Mouse (Mus musculus) lung, adult 10 weeks (tissue): ENCODE results near the gene Pnliprp2. TPM values are rescaled to one million over a fixed set of nuclear protein-coding genes. Genes with fewer than 3 reads are reported as not detected.

Experiments
- polyA plus RNA-seq: library from polyadenylated mRNA; stranded (reverse); fragments of 350-450 nt; fragmentation: Illumina TruSeq; extraction: RNeasy Lipid Tissue Mini Kit (QIAGEN cat#74804); gene quantifications from one replicate; pipeline ENCODE4 v1.2.3, GENCODE M21; 2014; ENCODE audit warnings: low read depth, low replicate concordance; ENCODE audit not compliant: insufficient read depth

Gene Pnliprp2
- polyA plus RNA-seq = not detected

DNA sequence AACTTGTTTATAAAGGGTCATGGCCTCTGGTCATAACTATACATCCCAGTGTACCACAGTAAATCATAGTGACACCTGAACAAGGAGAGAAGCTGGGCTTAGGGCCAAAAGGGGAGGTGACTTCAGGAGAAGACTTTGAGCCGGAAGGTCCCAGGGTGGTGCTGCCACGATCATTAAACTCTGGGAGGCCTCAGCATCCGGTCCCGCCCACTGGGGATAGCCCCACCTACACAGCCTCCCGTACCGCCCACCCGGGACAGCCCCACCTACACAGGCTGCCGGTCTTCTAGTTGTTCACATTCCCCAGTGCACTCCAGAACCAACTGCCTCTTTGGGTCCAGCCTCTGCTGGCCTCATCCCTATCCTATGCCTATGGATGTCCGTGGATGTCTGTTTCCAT lies at the start of gene Pnliprp2:
Pnliprp2 (plus strand) TSS at position 297 of the 400 bp plus-strand sequence.

DNA sequence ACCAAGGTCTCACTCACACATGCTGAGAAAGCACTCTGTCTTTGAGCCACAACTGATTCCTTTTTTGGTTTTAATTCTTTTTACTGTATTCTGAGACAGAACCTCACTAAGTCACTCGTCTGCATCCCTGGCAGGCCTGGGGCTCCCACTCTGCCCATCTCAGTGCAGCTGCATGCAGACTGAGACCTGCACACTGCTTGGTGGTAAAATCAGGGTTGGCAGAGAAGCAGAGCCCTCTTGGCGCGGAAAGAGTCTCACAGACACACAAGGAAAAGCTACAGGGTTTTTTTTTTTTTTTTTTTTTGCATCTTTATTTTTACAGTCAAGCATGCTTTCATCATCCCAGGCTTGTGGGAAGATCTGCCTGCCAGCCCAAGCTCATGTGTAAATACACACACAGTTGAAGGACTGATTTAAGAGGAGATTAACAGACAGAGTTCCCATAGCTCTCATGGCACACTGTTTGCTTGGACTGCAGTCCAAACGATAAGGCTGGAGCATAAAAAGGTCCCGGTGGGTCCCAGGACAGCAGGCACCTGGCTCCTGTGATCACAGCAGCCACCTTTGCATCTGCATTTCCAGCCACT lies 31.0 kb upstream of the Pnliprp2 start, which contains the start of gene Pnliprp1:
Pnliprp1 (plus strand) TSS at position 443 of the 587 bp plus-strand sequence.

DNA sequence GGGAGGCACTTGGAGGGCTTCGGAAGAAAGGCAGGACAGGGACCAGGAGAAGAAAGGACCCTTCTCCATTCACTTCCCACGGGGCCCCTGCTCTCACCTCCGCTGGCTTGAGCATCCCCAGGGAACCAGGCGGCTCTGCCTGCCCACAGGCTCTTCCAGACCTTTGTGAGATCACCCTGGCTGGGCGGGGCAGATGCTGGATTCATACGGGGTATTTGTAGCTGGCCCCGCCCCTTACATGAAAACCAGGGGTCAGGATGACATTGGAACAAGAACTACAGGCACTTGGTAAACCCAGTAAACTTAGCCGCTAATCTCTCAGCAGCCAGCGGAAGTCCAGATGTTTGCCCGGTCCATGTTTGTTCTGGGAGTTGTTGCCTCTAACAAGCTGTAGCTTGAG lies 34.8 kb downstream of the Pnliprp2 start, which contains the start of gene 1700019N19Rik:
1700019N19Rik (minus strand) TSS at position 178 of the 400 bp plus-strand sequence.

Other genes starting within 250 kb of the Pnliprp2 start
- gene Ccdc172, start 247.7 kb upstream of the Pnliprp2 start, polyA plus RNA-seq = not detected
- gene Pnlip, start 107.2 kb upstream of the Pnliprp2 start, polyA plus RNA-seq = not detected
- gene Pnliprp1, start 30.8 kb upstream of the Pnliprp2 start, polyA plus RNA-seq = 0.71 TPM
- gene 1700019N19Rik, start 34.7 kb downstream of the Pnliprp2 start, polyA plus RNA-seq = not detected
- 5.8 TPM for gene Eno4, start 183.7 kb downstream of the Pnliprp2 start, polyA plus RNA-seq
- 5.1 TPM for gene Hspa12a, start 183.9 kb downstream of the Pnliprp2 start, polyA plus RNA-seq